Mouse (Mus musculus): ENCODE measurements at regions not wholly inside any gene's neighbourhood (a gene's known extent, or its start where the extent isn't known, plus 50 kb on each side); places are given as distances from the start of the nearest gene placed in this dataset.

DNA sequence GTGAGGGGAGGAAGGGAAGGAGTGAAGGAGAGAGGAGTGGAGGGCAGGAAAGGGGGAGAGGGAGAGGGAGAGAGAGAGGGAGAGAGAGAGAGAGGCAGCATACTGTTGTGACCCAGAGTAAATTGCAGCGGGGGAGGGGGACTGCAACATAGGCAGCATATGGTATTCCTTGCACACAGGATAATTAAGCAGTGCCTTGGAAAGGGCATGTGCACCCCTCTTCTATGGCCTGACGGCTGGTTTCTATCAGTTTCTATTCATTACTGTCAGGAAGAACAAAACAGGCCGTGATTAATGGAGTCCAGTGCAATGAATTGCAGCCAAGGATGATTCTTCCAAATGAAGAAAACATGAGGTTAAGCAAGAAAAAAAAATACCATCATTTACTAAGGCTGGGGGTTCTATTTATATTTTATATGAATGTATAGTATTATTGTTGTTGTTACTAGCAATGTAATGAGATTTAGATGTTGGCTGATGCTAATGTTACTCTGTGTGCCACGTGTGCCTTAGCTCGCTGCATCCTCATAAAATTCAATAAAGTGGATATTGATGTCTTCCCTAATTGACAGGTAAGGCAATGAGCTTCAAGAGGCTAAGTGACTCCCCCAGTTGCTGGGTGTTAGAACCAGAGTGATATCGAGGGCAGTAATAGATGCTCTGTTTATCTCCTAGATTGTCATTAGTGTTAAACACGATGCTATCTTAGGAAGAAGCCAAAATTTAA, 181.3 kb downstream of the Gm19935 start:
- DNase-seq = peak; percentile 23 to 75

- DNase-seq = no peak
These were observed 186.4 kb downstream of the Gm19935 start for GRCm38 (mm10) chr8:90630796-90631195.

GRCm38 (mm10) chr8:90608410-90608809, 208.8 kb downstream of the Gm19935 start:
- DNase-seq = no peak

DNA sequence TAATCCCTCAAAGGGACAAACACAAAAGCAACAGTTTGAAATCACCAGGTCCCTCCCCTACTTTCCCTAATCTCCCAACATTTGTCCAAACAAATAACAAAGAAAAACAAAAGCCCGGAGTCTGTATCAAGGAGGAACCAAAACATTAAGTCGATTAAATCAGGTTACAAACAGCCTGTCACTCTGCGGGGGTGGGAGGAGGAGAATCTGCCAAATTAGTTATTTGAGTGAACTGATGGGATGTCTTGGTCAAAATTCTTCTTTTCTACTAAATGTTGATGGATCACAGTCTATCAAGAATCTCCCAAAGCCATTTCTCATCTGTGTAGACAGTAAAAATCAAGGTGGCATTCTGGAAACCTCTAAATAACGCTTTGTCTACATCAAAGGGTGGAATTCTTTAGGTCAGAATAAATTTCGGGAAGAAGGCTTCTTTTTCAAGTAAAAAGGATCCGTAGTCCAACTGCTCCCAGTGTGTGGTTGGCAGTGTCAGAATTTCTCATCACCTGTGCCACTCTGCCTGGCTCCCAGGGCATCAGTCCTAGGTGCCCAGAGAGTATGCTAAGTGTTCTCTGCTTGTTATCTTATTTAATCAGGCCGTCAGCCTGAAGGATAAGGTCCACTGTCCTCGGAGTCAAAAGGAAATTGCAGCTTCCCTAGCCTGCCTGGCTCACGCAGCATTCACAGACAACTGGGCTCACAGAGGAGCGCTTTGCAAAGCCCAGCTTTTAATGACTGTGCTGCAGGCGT, 216.1 kb downstream of the Gm19935 start:
- DNase-seq = no peak

GRCm38 (mm10) chr8:90597376-90597775, 219.8 kb downstream of the Gm19935 start:
- DNase-seq = no peak

GRCm38 (mm10) chr8:90579426-90579825, 231.3 kb upstream of the Tox3 start:
- no peak for DNase-seq

- peak in 1 of 2 experiments; percentile 2 for DNase-seq
These were observed 228.8 kb upstream of the Tox3 start for GRCm38 (mm10) chr8:90576976-90577375.

DNA sequence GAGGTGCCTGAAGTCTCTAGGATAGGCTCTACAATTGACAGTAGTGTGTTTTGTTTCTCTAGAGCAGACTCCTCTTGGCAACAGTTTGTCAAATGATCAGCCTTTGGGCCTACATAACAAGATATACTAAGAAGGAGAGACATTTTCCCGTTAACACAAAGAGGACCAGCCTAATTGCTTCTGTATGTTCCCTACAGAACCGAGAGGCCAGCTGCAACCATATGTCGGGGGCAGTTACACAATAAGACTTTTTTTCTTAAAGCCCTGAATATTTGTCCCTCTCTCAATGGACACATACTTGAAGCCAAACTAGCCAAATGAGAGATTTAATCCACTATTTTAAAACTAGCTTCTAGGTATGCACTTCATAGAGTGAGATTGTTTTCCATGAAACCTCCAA, 226.5 kb upstream of the Tox3 start:
- DNase-seq = no peak

GRCm38 (mm10) chr8:90556079-90556427, 207.9 kb upstream of the Tox3 start:
- no peak for DNase-seq

- no peak for DNase-seq
These were observed 207.4 kb upstream of the Tox3 start for GRCm38 (mm10) chr8:90555415-90556078.

GRCm38 (mm10) chr8:90547276-90547675, 199.1 kb upstream of the Tox3 start:
- no peak for DNase-seq

DNA sequence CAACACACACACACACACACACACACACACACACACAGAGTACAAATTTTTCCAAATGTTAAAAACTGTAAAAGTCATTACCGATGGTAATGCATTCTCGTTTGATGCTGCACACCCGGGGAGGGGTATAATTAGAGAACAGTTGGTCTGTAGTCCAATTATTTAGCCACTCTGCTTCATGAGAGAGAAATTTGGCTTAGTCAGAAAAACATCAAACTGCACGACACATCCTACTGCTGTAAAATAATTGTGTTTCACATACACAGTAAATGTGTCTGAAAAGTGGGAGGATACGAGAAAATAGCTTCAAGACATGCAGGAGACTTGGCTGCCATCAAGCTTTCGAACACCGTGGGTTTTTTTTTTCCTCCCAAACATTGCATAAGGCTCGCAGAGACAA, 194.5 kb upstream of the Tox3 start:
- DNase-seq = no peak

GRCm38 (mm10) chr8:90536196-90536640, 188.1 kb upstream of the Tox3 start:
- DNase-seq = no peak

DNA sequence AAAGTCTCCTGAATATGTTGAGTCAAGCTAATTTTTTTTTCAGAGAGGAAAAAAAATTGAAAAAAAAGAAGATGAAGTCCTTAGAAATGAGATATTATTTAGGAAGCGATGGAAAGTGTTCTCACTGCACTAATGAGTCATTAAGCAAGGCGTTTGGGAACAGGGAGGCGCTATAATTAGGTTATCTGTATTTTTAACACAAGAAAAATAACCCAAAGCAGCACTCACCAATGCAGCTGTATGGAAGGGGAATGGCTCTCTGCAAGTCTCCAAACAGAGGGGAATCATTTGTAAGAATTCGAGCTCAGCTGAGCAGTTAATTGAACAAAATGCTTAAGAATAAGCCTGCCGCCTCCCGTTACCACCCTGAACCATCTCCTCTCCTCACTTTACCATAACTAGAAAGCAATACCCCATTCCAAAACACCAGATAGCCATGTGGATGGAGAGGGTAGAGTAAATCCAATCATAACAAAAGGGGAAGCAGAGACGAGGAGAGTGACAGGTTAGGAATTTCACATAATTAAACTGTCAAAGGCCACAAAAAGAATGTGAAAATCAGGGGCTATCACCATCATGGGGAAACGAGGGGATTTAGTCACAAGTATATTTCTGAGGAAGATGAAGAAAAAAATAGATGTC, 187.5 kb upstream of the Tox3 start:
- DNase-seq = no peak

GRCm38 (mm10) chr8:90521393-90521792, 173.2 kb upstream of the Tox3 start:
- DNase-seq = no peak

GRCm38 (mm10) chr8:90520186-90520585, 172.0 kb upstream of the Tox3 start:
- DNase-seq = no peak

DNA sequence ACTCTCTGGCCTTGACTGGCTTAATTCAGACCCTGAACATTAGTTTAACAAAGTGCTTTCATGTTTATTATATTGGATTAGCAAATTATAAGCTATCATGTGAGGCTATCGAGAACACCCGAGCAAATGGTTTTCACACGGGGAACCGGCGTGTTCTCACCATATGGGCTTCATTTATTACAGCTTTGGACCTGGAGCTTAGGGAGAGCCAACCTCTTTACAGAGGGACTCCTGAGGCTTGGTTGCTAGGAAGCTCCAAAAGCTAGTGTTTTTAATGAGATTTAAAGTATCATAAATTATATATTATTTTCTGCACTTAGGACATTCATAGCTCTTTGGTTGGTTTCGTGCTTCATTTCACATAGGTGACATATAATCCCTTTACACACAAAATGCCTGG, 171.4 kb upstream of the Tox3 start:
- DNase-seq = no peak

- no peak for DNase-seq
These were observed 166.0 kb upstream of the Tox3 start for GRCm38 (mm10) chr8:90514191-90514590.

GRCm38 (mm10) chr8:90513601-90514000, 165.5 kb upstream of the Tox3 start:
- DNase-seq = no peak

DNA sequence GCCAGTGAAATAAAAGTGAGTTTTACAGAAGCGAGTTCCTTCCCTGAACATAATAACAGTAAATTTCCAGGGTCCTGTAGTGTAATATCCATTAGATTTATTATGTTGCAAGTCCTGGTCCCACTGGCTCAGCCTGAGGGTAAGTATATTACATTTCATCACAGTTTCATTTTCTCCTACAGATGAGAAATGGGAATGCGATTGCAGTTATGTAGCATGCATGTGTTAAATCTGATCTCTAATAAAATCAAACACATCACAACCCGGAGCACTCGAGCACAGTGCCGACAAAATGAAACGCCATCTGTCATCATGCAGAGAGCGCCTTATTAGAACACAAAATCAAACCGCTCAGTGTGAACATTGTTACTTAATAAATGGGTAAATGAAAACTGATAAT, 165.0 kb upstream of the Tox3 start:
- DNase-seq = no peak

- no peak for DNase-seq
These were observed 164.5 kb upstream of the Tox3 start for GRCm38 (mm10) chr8:90512594-90512993.

DNA sequence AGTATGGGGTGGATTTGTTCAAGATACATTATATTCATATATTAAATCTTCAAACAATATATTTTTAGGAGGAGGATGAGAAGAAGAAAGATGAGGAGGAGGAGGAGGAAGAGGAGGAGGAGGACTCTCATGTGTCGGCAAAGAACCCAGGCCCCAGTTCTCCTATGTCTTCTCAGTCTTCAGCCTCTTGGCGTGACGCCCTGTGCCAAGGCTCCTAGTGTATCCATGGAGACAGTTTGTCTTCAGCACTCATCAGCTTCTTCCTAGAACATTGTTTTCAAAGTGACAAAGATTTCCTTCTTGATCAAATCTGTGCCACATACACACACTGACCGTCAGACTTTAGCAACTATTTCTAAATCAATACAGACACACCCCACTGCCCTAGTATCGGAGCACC, 156.4 kb upstream of the Tox3 start:
- DNase-seq = no peak

- DNase-seq = no peak
These were observed 155.2 kb upstream of the Tox3 start for GRCm38 (mm10) chr8:90503306-90503705.

- no peak for DNase-seq
These were observed 154.7 kb upstream of the Tox3 start for GRCm38 (mm10) chr8:90502879-90503278.

Measured in lung, postnatal 4 days (tissue).